Mouse (Mus musculus) C2C12 (cell line): ENCODE results near the gene Gtf2e1.

Experiments
- CEBPB ChIP-seq: IDR thresholded peaks from one replicate; pipeline ENCODE4 v1.6.1; 2011; ENCODE audit warnings: low read depth, mild to moderate bottlenecking, control low read depth, moderate library complexity
- CTCF ChIP-seq: IDR thresholded peaks from one replicate; pipeline ENCODE4 v1.5.1; 2011; ENCODE audit not compliant: control insufficient read depth, insufficient read depth, insufficient read length
- FOSL1 ChIP-seq: IDR thresholded peaks from one replicate; pipeline ENCODE4 v1.8.0; 2011; ENCODE audit warnings: mild to moderate bottlenecking, low read length; ENCODE audit not compliant: poor library complexity, insufficient read depth, severe bottlenecking
- MAX ChIP-seq: IDR thresholded peaks from one replicate; pipeline ENCODE4 v1.6.1; 2011; ENCODE audit warnings: mild to moderate bottlenecking, control low read depth
- MYOD1 ChIP-seq: IDR thresholded peaks from one replicate; pipeline ENCODE4 v1.6.1; 2011; ENCODE audit warnings: low read depth; ENCODE audit not compliant: control insufficient read depth, insufficient read length
- MYOG ChIP-seq: IDR thresholded peaks from one replicate; pipeline ENCODE4 v1.6.1; 2011; ENCODE audit not compliant: control insufficient read depth, insufficient read length; ENCODE audit errors: extremely low read depth
- USF1 ChIP-seq: IDR thresholded peaks from one replicate; pipeline ENCODE4 v1.6.1; 2011; ENCODE audit warnings: low read depth, mild to moderate bottlenecking, control low read depth, moderate library complexity

DNA sequence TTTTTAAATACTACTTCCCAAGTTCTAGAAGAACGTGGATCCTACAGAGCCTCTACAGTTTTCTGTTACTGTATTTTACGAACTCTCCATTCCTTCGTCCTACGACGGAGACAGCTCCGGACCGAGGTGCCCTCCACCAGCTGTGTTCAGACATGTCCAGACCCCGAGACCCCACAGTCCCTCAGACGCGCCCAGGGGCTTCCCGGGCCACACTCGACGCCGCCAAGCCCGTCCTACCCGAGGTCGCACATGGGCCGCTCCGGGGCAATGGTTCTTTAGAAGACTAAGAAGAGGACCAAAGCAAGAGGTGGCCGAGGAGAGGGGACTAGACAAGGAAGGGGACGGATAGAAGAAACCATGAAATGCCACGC lies 364 bp downstream of the Gtf2e1 start:
- TF ChIP-seq CTCF (no peak), MYOD1 (no peak), USF1 (no peak), MAX (no peak), CEBPB (no peak), MYOG (no peak), FOSL1 (no peak)
